Comparison of ENCODE assay signal across 27 mouse cellular contexts in the genomic region with DNA sequence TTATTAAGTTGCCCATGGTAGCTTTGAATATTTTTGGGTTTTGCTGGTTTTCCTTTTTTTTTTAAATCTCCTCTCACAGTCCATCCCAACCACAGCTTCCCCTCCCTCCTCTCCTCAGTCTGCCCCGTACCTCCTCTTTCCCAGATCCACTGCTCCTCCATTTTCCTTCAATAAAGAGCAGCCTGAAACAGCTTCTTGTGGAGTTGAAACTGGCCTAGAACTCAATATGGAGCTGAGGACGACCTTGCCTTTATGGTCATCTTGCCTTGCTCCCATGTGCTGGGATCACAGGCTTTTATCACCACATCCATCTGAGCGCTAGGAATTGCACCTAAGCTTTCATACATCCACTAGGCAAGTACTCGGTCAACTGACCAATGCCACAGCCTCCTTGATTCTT. TPM values are rescaled to one million over a fixed set of nuclear protein-coding genes. Genes with fewer than 3 reads are reported as not detected.
"Had no signal": no experiment of that assay in that cellular context is flagged by ENCODE, and none has a peak within 500 bp of the region (broad histone marks: within the 10 kb centered on the region; RNA-seq: fewer than 3 reads in every experiment).

No protein-coding gene starts in this region.

- H3K4me1 ChIP-seq: hindbrain, embryonic 10.5 days; hindbrain, embryonic 12.5 days had no signal

- ATAC-seq: forebrain, embryonic 16.5 days; hindbrain, embryonic 16.5 days; inflammation-experienced regulatory T-cells, adult 6 months; intestine, embryonic 15.5 days; liver, embryonic 12.5 days had no signal

- H3K9ac ChIP-seq: hindbrain, embryonic 12.5 days; hindbrain, embryonic 14.5 days; intestine, embryonic 15.5 days; kidney, embryonic 15.5 days; limb, embryonic 13.5 days; limb, embryonic 15.5 days; liver, embryonic 12.5 days had no signal

- H3K27ac ChIP-seq: heart, adult 2 months; hindbrain, embryonic 10.5 days; hindbrain, embryonic 12.5 days; hindbrain, embryonic 14.5 days; intestine, embryonic 15.5 days; kidney, embryonic 15.5 days; kidney, postnatal 0 days; limb, embryonic 13.5 days; limb, embryonic 15.5 days; liver, embryonic 12.5 days had no signal

- H3K4me2 ChIP-seq: heart, embryonic 11.5 days; hindbrain, embryonic 12.5 days; hindbrain, embryonic 14.5 days; intestine, embryonic 15.5 days; kidney, embryonic 15.5 days; limb, embryonic 13.5 days; limb, embryonic 15.5 days had no signal

- H3K4me3 ChIP-seq: heart, adult 2 months; hindbrain, embryonic 10.5 days; hindbrain, embryonic 12.5 days; intestine, embryonic 15.5 days; kidney, embryonic 15.5 days; limb, embryonic 13.5 days; limb, embryonic 15.5 days; liver, embryonic 12.5 days had no signal

- DNase-seq: gastrocnemius, postnatal 14 days; gastrocnemius, postnatal 36 days; heart, postnatal 10 days; heart, postnatal 4 days; kidney, adult 11 months; kidney, adult 2 months; kidney, adult 9 months; kidney, postnatal 14 days; kidney, postnatal 36 days; layer of hippocampus, adult 9-11 months; layer of hippocampus, postnatal 36 days; left cerebral cortex, postnatal 4 days had no signal

- H3K36me3 ChIP-seq: intestine, embryonic 15.5 days; limb, embryonic 15.5 days had no signal

- H3K27me3 ChIP-seq: hindbrain, embryonic 12.5 days; intestine, embryonic 15.5 days; kidney, embryonic 15.5 days; limb, embryonic 13.5 days; limb, embryonic 15.5 days; liver, embryonic 12.5 days had no signal

- H3K9me3 ChIP-seq: hindbrain, embryonic 10.5 days; hindbrain, embryonic 12.5 days; intestine, embryonic 15.5 days; kidney, embryonic 15.5 days; limb, embryonic 13.5 days; limb, embryonic 15.5 days; liver, embryonic 12.5 days had no signal

RNA-seq across cellular contexts. Expression of a gene that starts 7.9 kb away (rescaled TPM):
- polyA plus RNA-seq: hindbrain, embryonic 14.5 days; hindbrain, embryonic 16.5 days had no signal

RNA-seq across cellular contexts. Expression of a gene that starts 27.6 kb away (rescaled TPM):
- polyA plus RNA-seq: liver, adult 2 months had no signal
